Comparison of ENCODE assay signal across 18 mouse cellular contexts in genomic region chr2:66103740-66104436, GRCm38 (mm10).
"Had no signal": no experiment of that assay in that cellular context is flagged by ENCODE, and none has a peak within 500 bp of the region (broad histone marks: within the 10 kb centered on the region; RNA-seq: fewer than 3 reads in every experiment).

No protein-coding gene starts in this region.

- H3K4me2 ChIP-seq: limb, embryonic 12.5 days; limb, embryonic 15.5 days; liver, embryonic 12.5 days; liver, embryonic 15.5 days; midbrain, embryonic 12.5 days; midbrain, embryonic 15.5 days; neural tube, embryonic 13.5 days had no signal

- H3K36me3 ChIP-seq: limb, embryonic 12.5 days; limb, embryonic 15.5 days; liver, embryonic 12.5 days; liver, embryonic 15.5 days; midbrain, embryonic 12.5 days; midbrain, embryonic 15.5 days; neural tube, embryonic 13.5 days had no signal

- DNase-seq: kidney, adult 18-20 months; kidney, adult 9 months; kidney, postnatal 14 days; kidney, postnatal 4 days; left cerebral cortex, postnatal 4 days; lung, adult 18-20 months; lung, postnatal 14 days; thymus, adult 2 months; thymus, postnatal 14 days; thymus, postnatal 4 days had no signal

- H3K4me1 ChIP-seq: limb, embryonic 12.5 days; limb, embryonic 15.5 days; liver, embryonic 12.5 days; liver, embryonic 15.5 days; midbrain, embryonic 15.5 days had no signal

- H3K4me3 ChIP-seq: limb, embryonic 12.5 days; limb, embryonic 15.5 days; liver, embryonic 12.5 days; liver, embryonic 15.5 days; midbrain, embryonic 12.5 days; midbrain, embryonic 15.5 days; neural tube, embryonic 13.5 days had no signal

- H3K27ac ChIP-seq: limb, embryonic 12.5 days; limb, embryonic 15.5 days; liver, embryonic 12.5 days; liver, embryonic 15.5 days; macrophage; midbrain, embryonic 12.5 days; midbrain, embryonic 15.5 days; neural tube, embryonic 13.5 days had no signal

- H3K9me3 ChIP-seq: limb, embryonic 12.5 days; limb, embryonic 15.5 days; liver, embryonic 12.5 days; liver, embryonic 15.5 days; midbrain, embryonic 12.5 days; midbrain, embryonic 15.5 days; neural tube, embryonic 13.5 days had no signal

- ATAC-seq: liver, embryonic 12.5 days; midbrain, embryonic 15.5 days had no signal

- H3K9ac ChIP-seq: limb, embryonic 12.5 days; limb, embryonic 15.5 days; liver, embryonic 12.5 days; liver, embryonic 15.5 days; midbrain, embryonic 12.5 days; midbrain, embryonic 15.5 days; neural tube, embryonic 13.5 days had no signal

- H3K27me3 ChIP-seq: limb, embryonic 12.5 days; limb, embryonic 15.5 days; liver, embryonic 12.5 days; liver, embryonic 15.5 days; neural tube, embryonic 13.5 days had no signal
